Mouse (Mus musculus) frontal cortex, postnatal 25 days (tissue): ENCODE measurements at regions not wholly inside any gene's neighbourhood (a gene's known extent, or its start where the extent isn't known, plus 50 kb on each side); places are given as distances from the start of the nearest gene placed in this dataset.

ENCODE experiments used
- DNase-seq, 2 experiments: peaks; one replicate each; pipeline ENCODE4 v3.0.0; 2022; ENCODE audit warnings: low spot score in 2 of 2

- DNase-seq = no peak
These were observed 172.7 kb upstream of the Klf4 start for GRCm38 (mm10) chr4:55704921-55705320.

- no peak for DNase-seq
These were observed 171.2 kb upstream of the Klf4 start for GRCm38 (mm10) chr4:55703346-55703916.

GRCm38 (mm10) chr4:55701334-55701733, 169.1 kb upstream of the Klf4 start:
- no peak for DNase-seq

- DNase-seq = no peak
These were observed 167.7 kb upstream of the Klf4 start for GRCm38 (mm10) chr4:55699917-55700316.

- DNase-seq = no peak
These were observed 166.9 kb upstream of the Klf4 start for GRCm38 (mm10) chr4:55699161-55699560.

- no peak for DNase-seq
These were observed 164.8 kb upstream of the Klf4 start for GRCm38 (mm10) chr4:55697108-55697507.

- DNase-seq = no peak
These were observed 164.2 kb upstream of the Klf4 start for GRCm38 (mm10) chr4:55696428-55696827.

- DNase-seq = no peak
These were observed 163.0 kb upstream of the Klf4 start for GRCm38 (mm10) chr4:55695246-55695645.

GRCm38 (mm10) chr4:55689479-55689878, 157.2 kb upstream of the Klf4 start:
- DNase-seq = no peak

- DNase-seq = no peak
These were observed 154.5 kb upstream of the Klf4 start for GRCm38 (mm10) chr4:55686771-55687170.

GRCm38 (mm10) chr4:55672288-55672687, 140.0 kb upstream of the Klf4 start:
- DNase-seq = no peak

- DNase-seq = no peak
These were observed 138.0 kb upstream of the Klf4 start for GRCm38 (mm10) chr4:55670258-55670657.

GRCm38 (mm10) chr4:55664822-55665221, 132.6 kb upstream of the Klf4 start:
- DNase-seq = no peak

- DNase-seq = peak in 1 of 2 experiments; percentile 20
These were observed 131.6 kb upstream of the Klf4 start for GRCm38 (mm10) chr4:55663856-55664255.

GRCm38 (mm10) chr4:55662041-55662440, 129.8 kb upstream of the Klf4 start:
- DNase-seq = no peak

- no peak for DNase-seq
These were observed 126.6 kb upstream of the Klf4 start for GRCm38 (mm10) chr4:55658904-55659303.

- no peak for DNase-seq
These were observed 123.1 kb upstream of the Klf4 start for GRCm38 (mm10) chr4:55655329-55655728.

- no peak for DNase-seq
These were observed 120.4 kb upstream of the Klf4 start for GRCm38 (mm10) chr4:55652628-55653027.

GRCm38 (mm10) chr4:55651811-55652410, 119.6 kb upstream of the Klf4 start:
- DNase-seq = no peak

- peak; percentile 58 to 64 for DNase-seq
These were observed 118.9 kb upstream of the Klf4 start for GRCm38 (mm10) chr4:55651051-55651763.

GRCm38 (mm10) chr4:55650186-55650585, 117.9 kb upstream of the Klf4 start:
- DNase-seq = no peak

- no peak for DNase-seq
These were observed 116.1 kb upstream of the Klf4 start for GRCm38 (mm10) chr4:55648376-55648775.

GRCm38 (mm10) chr4:55645432-55645831, 113.2 kb upstream of the Klf4 start:
- DNase-seq = no peak
